19 mouse cellular contexts compared by ENCODE assay signal in the genomic region with DNA sequence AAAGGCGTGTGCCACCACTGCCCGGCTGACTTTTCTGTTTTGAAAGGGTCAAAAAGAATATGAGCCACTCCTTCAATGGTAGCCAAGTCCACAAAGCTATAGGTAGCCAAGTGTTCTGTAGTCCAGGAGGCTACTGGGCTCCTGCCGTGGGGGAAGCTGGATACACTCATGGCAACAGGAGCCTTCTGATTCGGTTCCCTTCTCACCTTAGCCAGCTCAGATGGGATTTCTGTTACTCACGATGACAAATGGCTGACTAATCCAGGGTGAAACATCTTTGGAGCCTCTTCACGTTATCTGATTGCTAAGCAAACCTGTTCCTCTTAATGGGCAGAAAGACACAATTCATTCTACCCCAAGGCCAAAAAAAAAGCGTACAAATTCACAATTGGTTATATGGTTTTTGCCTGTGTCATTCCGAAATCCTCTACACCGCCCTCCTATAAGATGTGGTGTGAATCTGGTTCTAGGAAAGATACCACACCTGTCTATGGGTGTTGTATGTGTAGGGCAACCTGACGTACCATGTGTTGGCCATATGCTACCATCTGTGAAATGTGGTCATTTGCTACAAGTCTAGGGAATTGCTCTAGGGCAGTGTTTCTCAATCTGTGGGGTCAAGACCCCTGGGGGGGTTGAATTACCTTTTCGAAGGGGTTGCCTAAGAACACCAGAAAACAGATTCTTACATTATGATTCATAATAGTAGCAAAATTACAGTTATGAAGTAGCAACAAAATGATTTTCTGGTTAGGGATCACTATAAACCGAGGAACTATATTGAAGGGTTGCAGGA. TPM values are rescaled to one million over a fixed set of nuclear protein-coding genes. Genes with fewer than 3 reads are reported as not detected.
DNase-seq lines count a peak whose midpoint lies in the region; ATAC-seq and TF ChIP-seq lines count a peak whose summit lies in the region.
"Had no signal": no experiment of that assay in that cellular context is flagged by ENCODE, and none has a peak within 500 bp of the region (broad histone marks: within the 10 kb centered on the region; RNA-seq: fewer than 3 reads in every experiment).

No protein-coding gene starts in this region.

- ATAC-seq in megakaryocyte, adult 5-6 weeks (ENCODE audit: poor library complexity, severe bottlenecking) = no peak
- ATAC-seq: activated CD4-positive, CD25-positive, alpha-beta regulatory T cell, adult 4 months; inflammation-experienced regulatory T-cells, adult 6 months; midbrain, embryonic 15.5 days had no signal

- H3K4me3 ChIP-seq in layer of hippocampus, adult 2 months = no peak overlapping the region
- H3K4me3 ChIP-seq: midbrain, embryonic 15.5 days; neural tube, embryonic 12.5 days had no signal

- TF ChIP-seq CTCF in layer of hippocampus, adult 2 months (conservative IDR thresholded peaks at IDR 0.05) = no peak

- peak overlapping the region; percentile 87 for H3K27ac ChIP-seq in layer of hippocampus, adult 2 months
- H3K27ac ChIP-seq: hindbrain, embryonic 14.5 days; kidney, postnatal 0 days; midbrain, embryonic 15.5 days; neural tube, embryonic 12.5 days; stomach, postnatal 0 days had no signal

- peak; percentile 61 for DNase-seq in gastrocnemius, adult 18-20 months (ENCODE audit: low spot score)
- no peak for DNase-seq in gastrocnemius, adult 8-10 months (ENCODE audit: low spot score in 2 of 2)
- DNase-seq in layer of hippocampus, adult 2 months (ENCODE audit: low spot score in 2 of 2) = no peak
- no peak for DNase-seq in layer of hippocampus, adult 9-10 months (ENCODE audit: low spot score)
- DNase-seq in NIH3T3 (ENCODE audit: low read depth) = peak; percentile 66
- DNase-seq in skeletal muscle tissue, adult 2 months (ENCODE audit: low read depth, low spot score) = peak; percentile 63
- DNase-seq: adrenal gland, adult 8-10 months; heart, postnatal 4 days; kidney, adult 18-20 months; lung, postnatal 4 days; thymus, adult 2 months had no signal

RNA-seq across cellular contexts. Expression of a gene that starts 52.7 kb away (rescaled TPM):
- total RNA-seq in gastrocnemius, adult 18-20 months (2021) = 10 to 100 TPM; 39.1 TPM
- total RNA-seq in gastrocnemius, adult 8-10 months (2022) = 10 to 100 TPM; 36.7 to 46.8 (median 44.1) TPM
- total RNA-seq in layer of hippocampus, adult 2 months (2021) = 10 to 100 TPM; 49.8 to 52.2 TPM
- total RNA-seq in megakaryocyte, adult 5-6 weeks (2015) = 45.4 and 53.0 TPM in 2 replicates
- total RNA-seq in megakaryocyte, adult 5-6 weeks (2017) = 80.5 and 87.7 TPM in 2 replicates

RNA-seq across cellular contexts. Expression of a gene that starts 56.5 kb away (rescaled TPM):
- total RNA-seq in gastrocnemius, adult 18-20 months (2021) = 10 to 100 TPM; 13.2 to 14.5 TPM
- 10 to 100 TPM; 15.4 to 19.7 (median 17.3) TPM for total RNA-seq in gastrocnemius, adult 8-10 months (2022)
- 10 to 100 TPM; 32.7 to 38.7 TPM for total RNA-seq in layer of hippocampus, adult 2 months (2021)
- total RNA-seq in megakaryocyte, adult 5-6 weeks (2015) = 3.4 and 3.6 TPM in 2 replicates
- total RNA-seq in megakaryocyte, adult 5-6 weeks (2017) = 2.6 and 6.4 TPM in 2 replicates

Comparison
In these comparisons a context has a peak if more than half of its experiments do, and no peak if none do; other contexts are left out.
1. DNase-seq: peak in gastrocnemius, adult 18-20 months (single experiment), NIH3T3 (single experiment) and skeletal muscle tissue, adult 2 months (single experiment); none in gastrocnemius, adult 8-10 months (0 of 2), layer of hippocampus, adult 2 months (0 of 2) and layer of hippocampus, adult 9-10 months (single experiment).